Mouse (Mus musculus): ENCODE results near the gene Trak1.

GRCm38 (mm10) chr9:121303748-121304147 lies 6.4 kb downstream of the Trak1 start:
- no peak for TF ChIP-seq CTCF (IDR thresholded peaks at IDR 0.05; ENCODE audit: low read depth)
- TF ChIP-seq EP300 (IDR thresholded peaks at IDR 0.05; ENCODE audit: low read depth), result no peak

Measured in liver, embryonic 14.5 days (tissue).